Mouse (Mus musculus) layer of hippocampus, adult 9-11 months (tissue): ENCODE measurements around the gene Pbx1.

Source experiments
- DNase-seq: peaks from one replicate; pipeline ENCODE4 v3.0.0; 2022

Pbx1 gene

GRCm38 (mm10) chr1:168341863-168342262 is 90.2 kb downstream of the Pbx1 start:
- DNase-seq = no peak

- no peak for DNase-seq
Observed at GRCm38 (mm10) chr1:168341368-168341767, 90.7 kb downstream of the Pbx1 start.

DNA sequence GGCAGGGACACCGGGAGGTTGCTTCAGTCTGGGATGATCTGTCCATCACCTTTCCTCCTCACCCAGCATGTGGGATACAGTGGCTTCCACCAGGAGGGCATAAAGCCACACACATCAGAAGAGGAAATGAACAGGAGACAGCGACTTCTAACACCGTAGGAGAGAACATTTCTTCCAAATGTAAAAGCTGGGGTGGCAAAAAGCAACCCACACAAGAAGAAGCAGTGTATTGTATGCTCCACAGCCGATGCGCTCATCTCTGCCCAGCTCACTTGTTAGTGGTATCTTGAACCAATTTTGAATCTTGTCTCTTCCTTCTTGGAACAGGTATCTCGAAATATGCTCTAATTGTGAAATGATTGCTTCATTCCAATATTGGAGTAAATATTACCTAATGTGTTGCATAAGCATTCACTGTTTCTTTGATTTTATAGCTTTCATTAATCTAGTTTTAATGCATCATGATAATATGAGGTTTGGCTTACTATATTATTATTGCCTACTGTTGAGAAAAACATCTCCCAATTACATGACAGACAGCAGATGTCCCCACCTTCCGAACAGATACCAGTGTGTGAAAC is 95.7 kb downstream of the Pbx1 start:
- DNase-seq = no peak

DNA sequence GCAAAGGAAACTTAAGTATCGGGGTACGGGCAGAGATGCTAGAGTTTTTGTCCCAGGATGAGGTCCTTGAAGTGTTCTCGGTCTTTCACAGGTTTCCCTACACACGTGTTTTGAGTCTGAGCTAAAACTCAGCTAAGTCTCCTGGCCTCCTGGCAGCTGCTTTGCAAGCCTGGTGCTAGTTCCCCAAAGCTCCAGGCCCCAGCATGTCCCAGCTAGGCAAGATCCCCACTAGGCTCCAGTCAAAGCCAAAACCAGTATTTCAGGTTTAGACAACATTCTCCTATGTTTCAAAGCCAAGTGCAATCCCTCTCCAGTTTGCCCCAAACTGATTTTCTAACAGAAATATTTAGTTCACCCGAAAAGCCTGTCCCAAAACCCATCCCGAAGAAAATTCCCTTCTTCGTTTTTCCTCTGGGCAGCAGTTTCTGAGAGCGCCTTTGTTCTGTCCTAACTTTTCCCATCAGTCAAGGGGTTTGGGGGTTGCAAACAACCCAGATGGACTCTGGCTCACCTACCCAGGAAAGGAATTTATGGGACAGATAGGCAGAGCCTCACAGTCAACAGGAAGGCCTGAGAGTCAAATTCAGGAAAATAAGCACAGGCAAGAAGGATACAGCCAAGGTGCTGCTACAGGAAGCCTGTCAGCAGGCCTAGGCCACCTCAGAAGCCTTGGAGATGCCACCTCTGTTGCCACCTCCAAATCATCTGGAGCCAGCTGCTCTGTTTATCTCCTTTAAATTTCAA is 97.1 kb downstream of the Pbx1 start:
- DNase-seq = no peak

DNA sequence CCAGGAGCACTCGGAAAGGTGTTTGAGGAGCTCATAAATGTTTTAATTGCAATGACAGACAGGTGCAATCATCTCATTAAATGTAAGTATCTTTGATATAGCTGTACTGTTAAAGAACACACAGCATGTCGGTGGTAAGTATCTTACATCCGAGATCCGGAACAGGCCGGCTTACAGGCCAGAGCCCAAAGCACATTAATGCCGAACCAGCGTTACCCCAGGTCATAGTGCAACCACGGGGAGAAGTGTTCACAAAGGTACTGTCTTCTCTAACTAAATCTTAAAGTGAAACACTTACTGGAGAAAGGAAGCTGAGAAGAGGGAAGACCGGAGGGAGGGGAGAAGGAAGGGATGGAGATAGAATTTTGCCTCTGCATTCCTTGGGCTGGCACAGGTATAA is 100.0 kb downstream of the Pbx1 start:
- DNase-seq = no peak

DNA sequence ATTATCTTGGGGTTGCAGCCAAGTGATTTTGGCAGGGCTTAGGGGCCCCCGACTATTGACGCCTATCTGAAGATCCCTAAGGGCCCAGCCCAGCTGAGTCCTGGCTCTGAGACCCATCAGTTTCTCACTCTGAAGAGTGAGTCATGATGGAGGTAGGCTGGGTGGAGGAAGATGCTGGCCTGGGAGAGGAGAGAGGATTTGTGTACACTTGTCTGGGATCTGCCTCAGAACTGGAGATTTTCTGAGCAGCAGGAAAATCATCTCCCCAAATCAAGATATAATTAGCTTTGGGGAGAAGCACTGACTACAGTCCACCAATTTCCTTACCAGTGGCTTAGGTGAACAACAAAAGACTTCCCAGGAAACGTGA is 103.8 kb downstream of the Pbx1 start:
- DNase-seq = no peak

DNA sequence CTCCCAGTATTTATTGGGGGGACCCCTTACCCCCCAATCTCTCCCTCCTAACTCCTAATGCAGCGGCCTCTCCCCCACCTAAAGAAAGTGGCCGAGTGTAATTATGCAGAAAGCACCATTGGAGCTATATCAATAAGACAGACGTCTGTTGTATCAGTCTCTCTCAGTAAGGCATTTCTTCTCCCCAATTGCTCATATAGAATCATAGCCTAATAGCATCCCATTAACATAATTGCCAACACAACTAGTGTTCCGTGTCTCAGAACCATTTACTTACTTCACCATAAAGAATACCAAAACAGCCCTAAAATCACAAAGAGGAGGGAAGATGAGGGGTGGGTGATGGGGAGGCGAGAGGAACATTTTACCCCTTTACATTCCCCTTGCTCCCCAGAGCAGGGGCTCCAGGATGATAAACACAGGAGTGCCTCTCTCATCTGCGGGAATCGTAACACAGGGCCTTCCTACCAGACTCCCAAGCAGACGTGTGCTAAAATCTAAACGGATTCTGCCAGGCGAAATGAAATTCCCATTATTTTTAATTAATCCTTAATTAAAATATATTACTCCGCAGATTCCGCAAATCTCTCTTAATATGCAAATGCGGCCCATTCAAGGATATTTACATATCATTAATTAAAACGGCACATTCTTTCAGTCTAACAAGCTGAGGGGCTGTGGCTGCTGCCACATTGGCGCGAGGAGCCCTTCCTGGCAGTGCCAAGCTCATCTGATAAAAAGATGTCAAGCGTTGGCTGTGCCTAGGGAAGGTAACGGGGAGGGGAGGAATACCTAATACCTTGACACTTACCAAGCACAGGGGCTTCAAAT is 104.5 kb downstream of the Pbx1 start:
- DNase-seq = no peak

- no peak for DNase-seq
Observed at GRCm38 (mm10) chr1:168325786-168326185, 106.3 kb downstream of the Pbx1 start.

- no peak for DNase-seq
Observed at GRCm38 (mm10) chr1:168324306-168325085, 107.6 kb downstream of the Pbx1 start.

GRCm38 (mm10) chr1:168323436-168324108 is 108.5 kb downstream of the Pbx1 start:
- no peak for DNase-seq

- no peak for DNase-seq
Observed at GRCm38 (mm10) chr1:168322892-168323291, 109.2 kb downstream of the Pbx1 start.

- DNase-seq = no peak
Observed at GRCm38 (mm10) chr1:168319695-168320094, 112.4 kb downstream of the Pbx1 start.

DNA sequence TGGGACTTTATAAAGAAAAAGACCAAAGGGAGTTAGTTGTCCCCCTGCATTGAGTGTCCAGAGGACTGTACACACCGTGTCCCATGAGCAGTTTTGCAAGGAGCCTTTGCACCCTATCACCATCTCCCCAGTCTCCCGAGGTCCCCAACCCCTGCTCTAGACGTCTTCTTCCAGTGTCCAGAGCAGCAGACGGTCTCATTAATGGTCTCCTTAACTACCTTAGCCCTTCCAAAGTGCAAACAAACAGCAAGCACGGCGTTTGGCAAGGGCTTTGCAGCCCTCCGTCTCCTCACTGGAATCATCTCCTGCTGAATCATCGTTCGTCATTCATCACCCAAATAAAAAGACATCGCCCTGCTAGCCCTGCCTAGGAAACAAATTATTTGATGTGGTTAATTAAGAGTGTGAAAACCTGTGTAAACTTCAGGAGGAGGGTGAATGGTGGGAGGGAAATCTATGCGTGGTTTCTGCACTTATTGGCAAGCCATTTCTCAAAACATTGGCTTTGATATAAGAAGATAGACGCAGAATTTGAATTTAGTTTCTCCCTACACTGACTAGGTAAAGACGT is 113.1 kb downstream of the Pbx1 start:
- no peak for DNase-seq

GRCm38 (mm10) chr1:168313772-168314171 is 118.3 kb downstream of the Pbx1 start:
- no peak for DNase-seq

GRCm38 (mm10) chr1:168312710-168313447 is 119.2 kb downstream of the Pbx1 start:
- no peak for DNase-seq

GRCm38 (mm10) chr1:168309101-168309521 is 123.0 kb downstream of the Pbx1 start:
- peak; percentile 44 for DNase-seq

DNA sequence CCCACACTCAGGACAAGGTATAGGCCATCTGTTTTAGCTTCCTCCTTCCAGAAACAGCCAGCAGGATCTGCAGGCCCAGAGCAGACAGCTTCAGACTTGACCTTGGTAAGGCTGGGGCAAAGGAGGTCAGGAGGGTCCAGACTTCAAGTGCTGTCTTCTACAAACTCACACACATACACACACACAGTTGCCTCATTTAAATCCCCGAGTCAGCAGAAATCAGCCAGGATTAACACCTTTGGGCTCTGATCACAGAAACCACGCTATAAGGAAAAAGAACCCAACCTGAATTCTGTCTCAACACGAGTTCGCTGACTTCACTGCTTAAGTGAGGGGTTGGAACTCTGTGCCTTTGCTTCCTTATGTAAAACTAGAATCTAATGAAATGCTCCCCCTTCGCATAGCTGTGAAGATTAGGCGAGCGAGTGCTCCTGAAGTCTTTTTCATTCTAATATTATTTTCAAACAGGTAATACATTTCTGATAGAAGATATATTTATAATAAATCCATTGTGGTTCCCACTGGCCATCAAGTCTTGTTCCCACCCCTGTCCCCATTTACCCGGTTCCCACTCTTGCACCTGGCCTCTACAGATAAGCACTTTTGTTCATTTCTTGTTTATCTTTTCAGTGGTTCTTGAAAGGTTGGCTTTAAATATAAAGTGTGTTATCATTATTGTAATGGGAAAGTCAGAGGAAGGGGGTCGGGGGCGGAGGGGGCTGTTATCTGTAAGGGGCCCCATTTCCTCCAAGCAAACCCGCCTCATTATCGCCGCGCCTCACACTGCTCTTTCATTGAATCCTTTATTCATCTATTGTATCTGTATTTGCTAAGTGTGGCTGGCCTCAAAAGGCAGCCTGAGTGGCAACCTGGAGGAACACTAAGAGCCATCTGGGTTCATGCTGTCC is 124.5 kb downstream of the Pbx1 start:
- no peak for DNase-seq

DNA sequence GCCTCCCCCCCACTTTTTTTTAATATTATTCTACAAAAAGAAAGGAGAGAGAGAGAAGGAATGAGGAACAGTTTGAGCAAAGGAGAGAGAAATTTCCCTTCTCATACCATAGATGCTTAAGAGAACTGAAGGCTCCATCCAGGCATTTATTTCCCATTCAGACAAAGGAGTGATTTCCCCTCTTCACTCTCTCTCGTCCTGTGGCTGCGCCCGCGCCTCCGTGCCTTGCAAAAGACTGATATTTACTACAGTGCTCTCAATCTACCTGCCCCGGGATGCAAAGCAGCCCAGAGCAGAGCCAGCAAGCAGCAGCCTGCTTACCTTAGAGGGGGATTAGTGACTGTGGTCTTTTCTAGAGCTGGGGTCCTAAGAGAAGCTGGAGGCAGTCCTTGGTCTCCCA is 131.6 kb downstream of the Pbx1 start:
- no peak for DNase-seq

DNA sequence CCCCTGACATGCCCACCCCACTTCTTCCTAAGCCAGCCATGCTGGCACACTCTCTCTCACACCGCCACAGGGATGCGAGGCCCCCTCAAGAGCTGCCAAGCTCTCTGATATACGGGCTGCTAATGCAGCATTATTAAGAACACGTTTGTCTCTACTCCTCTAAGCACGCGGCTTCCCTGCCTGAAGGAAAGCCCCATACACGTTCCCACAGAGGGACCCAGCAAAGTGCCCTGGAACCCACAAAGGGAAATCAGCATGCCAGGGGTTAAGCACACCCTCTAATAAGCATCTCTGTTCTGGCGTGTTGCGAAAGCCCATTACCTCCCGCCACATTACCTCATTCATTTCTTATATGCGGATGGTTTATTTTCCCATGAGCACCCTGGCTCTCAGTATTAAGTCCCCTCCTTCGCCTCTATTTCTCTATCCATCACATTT is 132.1 kb downstream of the Pbx1 start:
- DNase-seq = no peak

GRCm38 (mm10) chr1:168299181-168299580 is 132.9 kb downstream of the Pbx1 start:
- DNase-seq = no peak
